Mouse (Mus musculus) limb, embryonic 13.5 days (tissue): ENCODE measurements around the gene Eif2d. TPM values are rescaled to one million over a fixed set of nuclear protein-coding genes. Genes with fewer than 3 reads are reported as not detected.

Experiments
- ATAC-seq: fragments of 200-750 bp; cut with Nextera tagmentation; 2 replicates; pipeline ENCODE4 v1.8.0; 2017; ENCODE audit warnings: low read depth, moderate number of reproducible peaks, moderate TSS enrichment; ENCODE audit not compliant: low FRiP score
- H3K27ac ChIP-seq: fragments of 300-500 bp; sonication (generic); 2 replicates; pipeline ENCODE4 v1.5.1; 2015; ENCODE audit warnings: inconsistent platforms, mild to moderate bottlenecking, moderate library complexity
- H3K27me3 ChIP-seq: fragments of 300-500 bp; sonication (generic); 2 replicates; pipeline ENCODE4 v1.6.1; 2015; ENCODE audit warnings: mild to moderate bottlenecking, inconsistent platforms
- H3K36me3 ChIP-seq: fragments of 300-500 bp; sonication (generic); 2 replicates; pipeline ENCODE4 v1.6.1; 2015; ENCODE audit warnings: inconsistent platforms, mild to moderate bottlenecking, moderate library complexity
- H3K4me1 ChIP-seq: fragments of 300-500 bp; sonication (generic); 2 replicates; pipeline ENCODE4 v1.6.1; 2015; ENCODE audit warnings: inconsistent platforms
- H3K4me2 ChIP-seq: fragments of 300-500 bp; sonication (generic); replicated peaks from 2 replicates; pipeline ENCODE4 v1.6.1; 2015; ENCODE audit warnings: inconsistent platforms, mild to moderate bottlenecking, moderate library complexity
- H3K4me3 ChIP-seq: fragments of 300-500 bp; sonication (generic); 2 replicates; pipeline ENCODE4 v1.5.1; 2015; ENCODE audit warnings: moderate library complexity, mild to moderate bottlenecking, inconsistent platforms
- H3K9ac ChIP-seq: fragments of 300-500 bp; sonication (generic); 2 replicates; pipeline ENCODE4 v1.6.1; 2015; ENCODE audit warnings: mild to moderate bottlenecking, inconsistent platforms
- H3K9me3 ChIP-seq: fragments of 300-500 bp; sonication (generic); 2 replicates; pipeline ENCODE4 v1.6.1; 2016; ENCODE audit warnings: inconsistent platforms
- WGBS: fragments of 180-500 bp; shearing (Covaris S2); methylation state at CpG from one replicate; pipeline ENCODE4 v1.1.7; 2015; 5-methylcytosine and 5-hydroxymethylcytosine counted together
- polyA plus RNA-seq: library from polyadenylated mRNA; unstranded; fragments of >200 nt; fragmentation: Nextera tagmentation; extraction: Ambion mirVana; gene quantifications from 2 replicates; pipeline ENCODE4 v1.2.1, GENCODE M21; 2015

Gene Eif2d
- polyA plus RNA-seq, 1 experiment from 2014 or later: 63.1 TPM

DNA sequence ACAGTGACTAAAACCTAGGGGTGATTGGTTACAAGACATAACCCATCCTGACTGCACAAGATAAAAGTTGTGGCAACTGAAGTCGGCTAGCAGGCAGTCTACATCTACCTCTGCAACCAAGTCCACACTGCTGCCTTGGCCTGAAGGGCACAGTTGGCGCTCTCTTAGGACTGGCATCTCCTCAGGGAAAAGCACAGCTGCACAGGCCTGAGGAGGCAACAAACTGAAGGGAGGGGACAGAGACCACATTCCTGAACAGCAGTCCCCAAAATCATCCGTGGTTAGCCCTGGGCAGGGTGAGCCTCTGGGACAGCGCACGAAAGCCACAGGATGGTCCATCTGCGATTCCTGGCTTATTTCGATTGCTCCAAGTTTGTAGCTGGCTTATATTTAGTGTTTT, 42.7 kb downstream of the Eif2d start:
- H3K27ac ChIP-seq: no peak overlapping the region
- ATAC-seq: no peak
- no peak overlapping the region for H3K9ac ChIP-seq
- 82% methylated on average over 7 of the region's 7 CpGs for WGBS
- no peaks in the 10 kb centered on the region for H3K27me3 ChIP-seq
- no peaks in the 10 kb centered on the region for H3K9me3 ChIP-seq
- H3K4me2 ChIP-seq: no peak overlapping the region
- H3K36me3 ChIP-seq: no peaks in the 10 kb centered on the region
- H3K4me3 ChIP-seq: no peak overlapping the region
- H3K4me1 ChIP-seq: peaks cover 26% of the 10 kb centered on the region

DNA sequence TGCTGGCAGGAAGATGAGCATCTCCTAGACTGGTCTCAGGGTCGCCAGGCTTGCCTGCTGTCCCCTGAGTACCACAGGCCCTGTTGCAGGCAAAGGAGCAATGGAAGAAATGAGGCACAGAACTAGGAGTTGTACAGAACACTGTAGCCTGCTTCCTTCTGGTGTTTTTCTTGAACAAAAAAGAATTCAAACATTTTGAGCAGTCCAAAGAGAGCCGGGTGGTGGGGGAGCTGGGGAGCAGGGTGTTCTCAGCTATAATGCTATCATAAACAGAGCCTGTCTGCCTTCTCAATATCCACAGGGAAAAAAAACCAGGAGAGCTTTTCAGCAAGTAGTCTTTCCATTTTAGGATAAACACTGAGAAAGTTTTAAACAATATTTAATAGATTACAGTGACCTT, 43.1 kb downstream of the Eif2d start:
- no peak overlapping the region for H3K27ac ChIP-seq
- 59% methylated on average over 2 of the region's 2 CpGs for WGBS
- H3K9ac ChIP-seq: no peak overlapping the region
- peaks cover 31% of the 10 kb centered on the region for H3K4me1 ChIP-seq
- no peaks in the 10 kb centered on the region for H3K9me3 ChIP-seq
- H3K36me3 ChIP-seq: no peaks in the 10 kb centered on the region
- ATAC-seq: no peak
- no peak overlapping the region for H3K4me2 ChIP-seq
- no peak overlapping the region for H3K4me3 ChIP-seq
- H3K27me3 ChIP-seq: 0 out of 2 replicates have a peak, but pooled peaks cover 3% of the 10 kb centered on the region

DNA sequence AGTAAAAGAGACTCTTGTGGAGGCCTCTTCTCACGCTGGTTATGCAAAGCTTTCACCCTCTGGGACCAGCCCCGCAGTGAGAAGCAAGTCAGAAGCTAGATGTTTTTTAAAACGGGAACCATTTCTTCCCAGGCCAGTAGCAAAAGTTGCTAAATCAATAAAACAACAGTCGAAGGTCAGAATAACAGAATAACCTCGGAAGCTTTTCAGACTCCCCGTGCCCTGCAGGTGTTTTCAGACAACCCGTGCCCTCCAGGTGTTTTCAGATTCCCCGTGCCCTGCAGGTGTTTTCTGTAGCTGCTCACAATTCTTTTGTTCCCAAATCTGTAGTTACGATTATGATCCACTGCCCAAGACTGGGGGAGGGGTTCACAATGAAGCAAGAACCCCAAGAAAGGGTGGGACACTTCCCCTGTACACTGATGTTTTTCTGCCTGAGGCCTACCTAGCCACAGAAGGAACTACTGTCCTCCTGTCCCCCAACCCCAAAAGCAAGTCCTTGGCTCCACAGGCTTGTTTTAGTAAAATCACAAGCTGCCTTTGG, 45.5 kb downstream of the Eif2d start:
- Histone ChIP-seq H3K9ac (no peak overlapping the region), H3K27me3 (0 out of 2 replicates have a peak, but pooled peaks cover 4% of the 10 kb centered on the region), H3K36me3 (no peaks in the 10 kb centered on the region), H3K4me3 (no peak overlapping the region), H3K4me2 (peak overlapping the region; percentile 5; the same call in 1 of the 2 replicates), H3K9me3 (no peaks in the 10 kb centered on the region), H3K4me1 (peaks cover 32% of the 10 kb centered on the region), H3K27ac (no peak overlapping the region)
- ATAC-seq: no peak
- 51% methylated on average over 9 of the region's 9 CpGs for WGBS

- Histone ChIP-seq H3K4me1 (peaks cover 32% of the 10 kb centered on the region), H3K27me3 (0 out of 2 replicates have a peak, but pooled peaks cover 4% of the 10 kb centered on the region), H3K9ac (no peak overlapping the region), H3K27ac (no peak overlapping the region), H3K4me2 (peak overlapping the region; percentile 5; the same call in 1 of the 2 replicates), H3K36me3 (no peaks in the 10 kb centered on the region), H3K4me3 (no peak overlapping the region), H3K9me3 (no peaks in the 10 kb centered on the region)
- no peak for ATAC-seq
- WGBS: 53% methylated on average over 18 of the region's 18 CpGs
These were observed 46.3 kb downstream of the Eif2d start for GRCm38 (mm10) chr1:131199118-131199821.

- H3K4me2 ChIP-seq: no peak overlapping the region
- H3K9me3 ChIP-seq: no peaks in the 10 kb centered on the region
- no peak overlapping the region for H3K4me3 ChIP-seq
- H3K9ac ChIP-seq: no peak overlapping the region
- ATAC-seq: no peak
- 59% methylated on average over 12 of the region's 12 CpGs for WGBS
- 0 out of 2 replicates have a peak, but pooled peaks cover 4% of the 10 kb centered on the region for H3K27me3 ChIP-seq
- no peaks in the 10 kb centered on the region for H3K36me3 ChIP-seq
- H3K27ac ChIP-seq: no peak overlapping the region
- H3K4me1 ChIP-seq: peaks cover 32% of the 10 kb centered on the region
These were observed 47.0 kb downstream of the Eif2d start for GRCm38 (mm10) chr1:131199976-131200375.

GRCm38 (mm10) chr1:131200588-131200987, 47.6 kb downstream of the Eif2d start:
- Histone ChIP-seq H3K27me3 (0 out of 2 replicates have a peak, but pooled peaks cover 4% of the 10 kb centered on the region), H3K4me1 (peaks cover 32% of the 10 kb centered on the region), H3K27ac (no peak overlapping the region), H3K4me3 (no peak overlapping the region), H3K9me3 (no peaks in the 10 kb centered on the region), H3K4me2 (no peak overlapping the region), H3K9ac (no peak overlapping the region), H3K36me3 (no peaks in the 10 kb centered on the region)
- no peak for ATAC-seq
- 50% methylated on average over 10 of the region's 10 CpGs for WGBS

- no peaks in the 10 kb centered on the region for H3K9me3 ChIP-seq
- no peaks in the 10 kb centered on the region for H3K36me3 ChIP-seq
- no peak overlapping the region for H3K4me3 ChIP-seq
- no peak overlapping the region for H3K4me2 ChIP-seq
- H3K27ac ChIP-seq: no peak overlapping the region
- H3K9ac ChIP-seq: no peak overlapping the region
- H3K27me3 ChIP-seq: 0 out of 2 replicates have a peak, but pooled peaks cover 4% of the 10 kb centered on the region
- ATAC-seq: no peak
- peaks cover 32% of the 10 kb centered on the region for H3K4me1 ChIP-seq
- WGBS: 85% methylated on average over 4 of the region's 4 CpGs
These were observed 48.4 kb downstream of the Eif2d start for GRCm38 (mm10) chr1:131201391-131201790.

DNA sequence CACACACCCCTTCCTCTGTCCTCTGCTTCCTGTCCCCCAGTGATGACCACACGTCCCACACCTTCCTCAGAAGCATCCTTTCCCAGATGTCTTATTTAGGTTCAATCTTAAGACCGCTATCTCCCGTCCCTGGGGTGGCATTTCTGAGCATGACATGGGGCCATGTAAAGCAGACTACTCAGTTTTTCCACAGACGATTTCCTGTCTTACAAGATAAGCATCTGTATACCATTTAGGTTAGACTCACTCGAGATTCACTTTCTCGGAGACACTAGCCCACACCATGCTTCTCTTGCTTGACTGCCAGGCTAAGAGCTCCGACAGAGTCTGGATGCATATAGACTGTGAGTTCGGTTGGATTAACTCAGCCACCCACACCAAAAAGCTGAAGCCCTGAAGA, 51.5 kb downstream of the Eif2d start:
- H3K36me3 ChIP-seq: no peaks in the 10 kb centered on the region
- no peak for ATAC-seq

DNA sequence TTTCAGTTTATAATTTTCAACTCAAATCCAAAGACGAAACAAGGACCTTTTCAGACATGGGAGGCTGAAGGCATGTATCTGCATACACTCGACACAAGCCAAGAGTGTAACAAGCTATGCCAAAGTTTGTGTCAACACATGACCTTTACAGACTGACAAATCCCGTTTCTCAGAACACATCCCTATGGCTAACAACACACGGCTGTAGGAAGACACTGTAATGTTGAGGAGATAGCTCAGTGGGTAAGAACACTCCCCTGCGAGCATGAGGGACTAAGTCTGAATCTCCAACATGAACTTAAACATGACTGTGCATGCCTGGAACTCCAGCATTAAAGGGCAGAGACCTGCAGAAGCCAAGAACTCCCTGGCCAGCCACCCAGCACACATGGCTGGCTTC, 53.4 kb downstream of the Eif2d start:
- no peaks in the 10 kb centered on the region for H3K27me3 ChIP-seq
- H3K4me2 ChIP-seq: no peak overlapping the region
- ATAC-seq: no peak
- H3K36me3 ChIP-seq: no peaks in the 10 kb centered on the region
- no peak overlapping the region for H3K4me3 ChIP-seq
- no peaks in the 10 kb centered on the region for H3K9me3 ChIP-seq
- no peak overlapping the region for H3K9ac ChIP-seq
- 85% methylated on average over 5 of the region's 5 CpGs for WGBS
- no peak overlapping the region for H3K27ac ChIP-seq
- H3K4me1 ChIP-seq: peaks cover 4% of the 10 kb centered on the region; the same call in 1 of the 2 replicates

More for the DNA sequence above, 51.5 kb downstream of the Eif2d start:
- H3K9me3 ChIP-seq: no peaks in the 10 kb centered on the region
- no peak overlapping the region for H3K4me3 ChIP-seq
- 77% methylated on average over 8 of the region's 8 CpGs for WGBS
- H3K4me2 ChIP-seq: no peak overlapping the region
- peaks cover 22% of the 10 kb centered on the region for H3K4me1 ChIP-seq
- H3K9ac ChIP-seq: no peak overlapping the region
- no peak overlapping the region for H3K27ac ChIP-seq
- H3K27me3 ChIP-seq: 0 out of 2 replicates have a peak, but pooled peaks cover 4% of the 10 kb centered on the region

DNA sequence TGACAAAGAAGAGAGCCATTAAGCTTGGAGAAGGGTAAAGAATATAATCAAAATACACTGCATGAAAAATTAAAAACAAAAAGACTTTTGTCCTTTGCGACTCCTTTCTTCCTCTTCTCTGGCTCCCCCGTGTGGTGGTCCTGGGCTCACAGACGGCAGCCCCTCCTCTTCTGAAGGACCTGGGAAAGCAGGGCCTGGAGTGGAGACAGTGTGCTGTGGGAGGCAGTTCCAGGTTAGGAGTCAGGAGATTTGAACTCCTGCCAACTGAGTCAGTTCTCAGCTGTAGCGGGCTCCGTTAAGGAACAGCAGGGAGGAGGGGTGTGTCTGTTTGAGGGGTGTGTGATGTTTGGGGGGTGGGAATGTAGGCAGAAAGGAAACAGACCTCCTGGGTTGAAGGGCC, 54.5 kb downstream of the Eif2d start:
- Histone ChIP-seq H3K4me2 (no peak overlapping the region), H3K27ac (peak overlapping the region; percentile 10; the same call in 1 of the 2 replicates), H3K9me3 (no peaks in the 10 kb centered on the region), H3K36me3 (no peaks in the 10 kb centered on the region), H3K4me3 (no peak overlapping the region), H3K9ac (no peak overlapping the region), H3K27me3 (no peaks in the 10 kb centered on the region), H3K4me1 (peaks cover 4% of the 10 kb centered on the region; the same call in 1 of the 2 replicates)
- 6% methylated on average over 5 of the region's 5 CpGs for WGBS
- ATAC-seq: peak; percentile 78; the same call in 1 of the 2 replicates

DNA sequence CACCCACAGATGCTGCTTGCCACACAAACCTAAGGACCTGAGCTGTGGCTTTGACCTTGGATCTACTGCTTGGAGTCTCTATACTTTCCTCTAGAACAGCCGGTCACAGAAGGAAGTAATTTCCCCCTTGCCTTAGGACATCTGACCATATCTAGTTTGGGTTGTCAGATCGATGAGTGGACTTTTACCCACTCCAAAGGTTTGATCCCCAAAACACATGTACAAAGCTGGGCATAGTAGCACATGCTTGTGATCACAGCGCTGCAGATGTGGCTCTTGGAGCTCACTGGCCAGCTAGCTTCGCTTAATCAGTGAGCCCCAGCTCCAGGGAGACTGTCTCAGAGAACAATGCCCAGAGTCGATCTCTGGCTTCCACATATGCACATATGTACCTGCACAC, 55.1 kb downstream of the Eif2d start:
- Histone ChIP-seq H3K9me3 (no peaks in the 10 kb centered on the region), H3K36me3 (no peaks in the 10 kb centered on the region), H3K4me3 (no peak overlapping the region), H3K4me1 (peaks cover 8% of the 10 kb centered on the region), H3K4me2 (no peak overlapping the region), H3K9ac (no peak overlapping the region), H3K27me3 (no peaks in the 10 kb centered on the region), H3K27ac (peak overlapping the region; percentile 10; the same call in 1 of the 2 replicates)
- WGBS: 85% methylated on average over 5 of the region's 5 CpGs
- ATAC-seq: no peak

- ATAC-seq: no peak
- H3K27me3 ChIP-seq: no peaks in the 10 kb centered on the region
- no peak overlapping the region for H3K9ac ChIP-seq
- no peak overlapping the region for H3K4me2 ChIP-seq
- no peak overlapping the region; the same call in 1 of the 2 replicates for H3K27ac ChIP-seq
- 95% methylated on average over 6 of the region's 6 CpGs for WGBS
- no peak overlapping the region for H3K4me3 ChIP-seq
- peaks cover 15% of the 10 kb centered on the region for H3K4me1 ChIP-seq
- no peaks in the 10 kb centered on the region for H3K9me3 ChIP-seq
- no peaks in the 10 kb centered on the region for H3K36me3 ChIP-seq
These were observed 55.8 kb downstream of the Eif2d start for GRCm38 (mm10) chr1:131208800-131209199.
